Mouse (Mus musculus) CD4-positive, CD25-positive, alpha-beta regulatory T cell, adult 4 months (primary cell): ENCODE data around the gene Pcsk6. TPM values are rescaled to one million over a fixed set of nuclear protein-coding genes. Genes with fewer than 3 reads are reported as not detected.
A peak's percentile ranks its signal among the peaks of the same experiment; 100 is the strongest.

Experiments used
- ATAC-seq: one replicate; pipeline ENCODE4 v1.8.0; 2017
- polyA plus RNA-seq, 2 experiments: library from polyadenylated mRNA; unstranded; fragments of 100-300 nt; shearing (Covaris generic); gene quantifications; one replicate each; pipeline ENCODE4 v1.2.1; 2017

Gene Pcsk6
- polyA plus RNA-seq, 2 experiments from 2014 or later: not detected

DNA sequence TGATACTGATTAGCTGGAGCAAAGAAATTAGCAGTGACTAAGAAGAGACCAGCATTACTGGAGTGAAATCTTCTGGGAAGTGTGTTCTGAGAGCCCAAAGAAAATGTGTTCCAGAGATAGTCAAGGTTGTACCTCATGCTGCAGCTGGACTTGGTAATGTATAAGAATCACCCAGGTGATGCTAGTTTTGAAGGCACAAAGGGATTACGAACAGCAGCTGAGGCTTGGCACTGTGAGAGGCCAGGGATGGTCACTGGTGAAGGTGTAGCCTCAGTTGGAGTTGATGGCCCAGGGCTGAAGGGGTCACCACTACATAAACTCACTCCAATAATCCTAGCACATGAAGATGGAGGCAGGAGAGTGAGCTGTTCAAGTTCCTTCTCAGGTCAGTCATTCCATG lies 197.2 kb downstream of the Pcsk6 start, which contains the start of gene Snrpa1:
Snrpa1 (plus strand) TSS at position 301 of the 400 bp plus-strand sequence.
- ATAC-seq: no peak

- ATAC-seq: peak; percentile 92
Measured at GRCm38 (mm10) chr7:66060066-66060956, 198.8 kb downstream of the Pcsk6 start.

DNA sequence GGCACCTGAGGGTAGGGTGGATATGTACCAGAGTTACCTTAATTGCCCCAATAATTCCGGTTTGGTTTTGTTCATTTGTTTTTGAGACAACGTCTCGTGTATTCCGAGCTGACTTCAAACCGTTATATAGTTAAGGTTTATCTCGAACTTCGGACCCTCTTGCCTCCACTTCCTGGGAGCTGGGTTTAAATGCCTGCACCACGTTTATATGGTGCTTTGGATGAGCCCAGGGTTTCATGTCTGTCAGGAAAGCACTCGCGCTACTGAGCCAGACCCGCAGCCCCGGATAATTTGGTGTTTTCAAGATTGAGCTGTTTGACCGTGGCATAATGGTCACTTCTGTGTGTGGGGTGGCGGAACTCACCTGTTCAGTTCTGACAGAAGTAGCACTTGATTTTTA lies 199.5 kb downstream of the Pcsk6 start:
- ATAC-seq: no peak

DNA sequence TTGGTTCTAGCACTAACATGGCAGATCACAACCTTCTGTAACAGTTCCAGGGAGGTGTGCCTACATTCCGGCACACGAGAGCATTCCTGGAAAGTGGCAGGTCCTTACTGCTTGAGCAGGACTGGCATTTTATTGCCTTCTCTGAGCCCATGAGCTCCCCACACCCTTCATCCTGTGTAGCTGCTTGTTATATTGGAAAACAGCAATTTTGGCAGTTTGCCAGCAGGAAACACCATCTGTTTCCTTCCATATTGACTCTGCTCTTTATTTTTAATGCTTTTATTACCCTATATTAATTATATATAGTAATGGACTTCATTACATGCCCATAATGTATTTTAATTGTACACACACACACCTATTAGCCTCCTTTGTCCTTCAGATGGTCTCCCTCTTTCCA lies 214.9 kb downstream of the Pcsk6 start:
- no peak for ATAC-seq

DNA sequence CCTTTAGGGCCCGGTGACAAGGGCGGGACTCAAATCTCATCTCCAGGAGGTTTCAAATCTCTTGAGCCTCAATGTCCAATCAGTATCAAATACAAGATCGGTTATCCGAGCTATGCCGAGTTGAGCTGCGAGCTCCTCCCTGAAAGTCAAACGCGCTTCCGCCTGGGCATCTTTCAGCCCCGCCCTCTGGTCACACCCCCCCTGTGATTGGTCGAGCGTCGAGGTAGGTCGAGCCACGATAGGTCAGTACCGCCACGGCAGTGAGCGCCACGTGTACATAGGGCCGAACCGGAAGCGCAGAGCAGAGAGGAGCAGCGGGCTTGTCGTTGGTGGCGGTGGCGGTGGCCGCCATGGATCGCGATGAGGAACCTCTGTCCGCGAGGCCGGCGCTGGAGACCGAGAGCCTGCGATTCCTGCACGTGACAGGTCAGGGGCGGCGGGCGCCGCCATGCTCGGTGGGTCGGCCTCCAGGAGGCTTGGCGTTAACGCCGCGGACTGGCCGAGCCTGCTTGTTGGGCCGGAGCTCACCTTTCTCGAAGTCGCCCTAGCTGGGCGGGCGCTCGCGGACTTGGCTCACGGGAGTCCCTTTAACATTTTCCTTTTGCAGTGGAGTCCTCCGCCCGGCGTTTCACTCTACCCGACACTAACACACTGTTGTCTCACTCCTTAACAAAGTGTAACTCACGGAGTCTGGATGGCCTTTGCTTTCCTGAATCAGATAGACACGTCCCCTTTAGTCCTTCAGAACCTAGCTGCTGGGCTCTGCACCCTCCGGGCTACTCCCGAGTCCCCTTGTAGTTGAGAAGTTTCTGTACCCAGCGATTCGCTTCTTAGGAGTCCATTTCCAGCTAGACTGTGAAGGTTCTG lies 218.1 kb downstream of the Pcsk6 start, which contains the start of gene Selenos:
Selenos (plus strand) TSS at position 286 of the 867 bp plus-strand sequence.
- ATAC-seq: peak; percentile 99

GRCm38 (mm10) chr7:66080231-66080613 lies 218.7 kb downstream of the Pcsk6 start:
- ATAC-seq: no peak

DNA sequence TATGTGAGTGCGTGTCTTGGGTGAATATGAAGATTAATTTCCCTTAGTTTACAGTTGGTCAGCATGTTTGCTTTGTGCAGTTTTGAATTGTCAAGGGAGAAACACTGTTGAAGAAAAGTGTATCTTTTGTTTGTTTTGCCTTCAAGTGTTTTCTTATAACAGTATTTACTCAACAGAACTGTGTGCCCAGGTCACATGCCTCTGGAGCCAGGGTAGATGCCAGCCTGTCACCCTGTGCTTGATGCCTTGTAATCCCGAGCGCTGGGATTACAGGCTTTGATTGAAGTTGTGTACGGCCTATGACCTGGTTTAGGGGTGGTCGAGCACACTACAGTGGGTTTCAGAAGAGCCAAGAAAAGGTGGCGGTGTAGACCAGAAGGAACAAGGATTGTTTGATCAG lies 222.2 kb downstream of the Pcsk6 start:
- ATAC-seq: no peak

- no peak for ATAC-seq
Measured at GRCm38 (mm10) chr7:66084546-66084945, 223.0 kb downstream of the Pcsk6 start.

- ATAC-seq: no peak
Measured at GRCm38 (mm10) chr7:66087652-66088051, 226.1 kb downstream of the Pcsk6 start.

DNA sequence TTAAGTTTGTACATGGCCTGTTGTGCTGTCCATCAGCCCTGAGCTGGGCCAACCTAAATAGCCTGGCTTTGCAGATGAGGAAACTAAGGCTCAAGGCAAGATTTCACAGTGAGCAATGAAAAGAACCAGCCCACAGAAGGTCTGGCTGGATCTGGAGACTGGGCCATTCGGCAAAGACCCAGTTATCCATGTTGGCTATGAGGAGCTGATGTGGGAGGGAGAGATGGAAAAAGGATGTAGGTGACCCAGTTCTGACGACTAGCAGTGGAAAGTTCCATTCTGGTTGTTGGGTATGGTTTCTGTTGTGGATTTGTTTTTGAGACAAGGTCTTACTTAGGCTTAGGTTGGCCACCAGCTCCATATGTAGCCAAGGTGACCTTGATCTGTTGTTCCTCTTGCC lies 226.5 kb downstream of the Pcsk6 start:
- ATAC-seq: no peak

DNA sequence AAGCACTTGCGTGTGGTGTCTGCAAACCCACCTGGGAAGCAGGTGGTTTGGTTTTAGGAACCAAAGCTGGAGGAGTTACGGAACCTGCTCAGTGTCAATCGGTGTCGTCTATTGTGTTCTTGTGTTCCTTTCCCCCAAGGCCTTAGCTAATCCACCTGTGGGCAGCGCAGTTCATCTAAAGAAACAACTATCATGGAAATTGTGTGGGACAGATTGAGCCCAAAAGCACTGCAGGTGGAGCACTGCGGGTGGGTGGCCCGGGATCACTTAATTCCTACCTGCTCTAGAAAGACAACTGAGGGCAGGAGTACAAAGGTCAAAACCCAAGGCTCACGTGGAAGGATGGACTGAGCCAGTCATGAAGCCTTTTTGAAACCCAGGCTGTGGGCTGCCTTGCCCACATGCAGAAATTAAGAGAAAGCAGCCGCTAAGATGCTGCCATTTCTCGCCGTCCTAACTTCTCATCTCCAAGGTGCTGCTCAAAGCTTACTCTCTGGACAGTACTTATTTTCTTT lies 229.2 kb downstream of the Pcsk6 start:
- ATAC-seq: no peak

DNA sequence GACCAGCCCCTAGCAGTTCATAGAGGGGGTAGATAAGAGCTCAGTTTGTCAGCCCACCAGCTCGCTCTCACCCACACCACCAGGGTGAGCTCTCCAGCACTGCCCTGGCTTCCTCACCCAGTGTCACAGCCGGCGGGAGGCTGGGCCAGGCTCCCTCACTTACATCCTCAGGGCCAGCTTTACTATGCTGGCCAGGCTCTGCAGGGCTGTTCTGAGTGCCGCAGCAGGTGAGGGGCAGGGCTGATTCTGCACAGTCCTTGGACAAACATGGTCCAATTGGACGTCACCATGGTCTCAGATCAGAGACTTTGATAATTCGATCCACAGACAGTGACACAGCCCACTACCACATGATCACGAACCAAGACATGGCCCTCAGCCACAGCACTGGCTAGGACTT lies 230.0 kb downstream of the Pcsk6 start:
- ATAC-seq: no peak

- no peak for ATAC-seq
Measured at GRCm38 (mm10) chr7:66092656-66093055, 231.1 kb downstream of the Pcsk6 start.

DNA sequence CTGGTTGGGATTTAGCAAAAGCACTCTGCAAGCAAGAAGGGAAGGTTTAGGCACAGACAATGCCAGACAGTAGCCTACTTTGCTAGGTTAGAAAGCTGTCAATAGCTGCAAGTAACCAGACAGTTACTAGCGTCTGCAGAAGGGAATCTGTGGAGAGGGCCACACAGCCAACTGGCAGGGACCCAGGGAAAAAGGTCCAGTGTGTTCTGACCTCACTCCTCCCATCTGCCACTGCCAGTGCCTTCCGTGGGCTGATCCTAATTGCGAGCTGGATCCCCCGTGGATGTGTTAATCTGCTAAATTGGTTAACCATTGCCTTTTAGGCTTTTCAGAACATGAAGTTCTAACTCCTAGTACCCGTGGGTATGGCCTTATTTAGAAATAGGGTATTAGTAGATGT lies 232.6 kb downstream of the Pcsk6 start:
- no peak for ATAC-seq

- ATAC-seq: no peak
Measured at GRCm38 (mm10) chr7:66098803-66099202, 237.3 kb downstream of the Pcsk6 start.

Other genes starting within 250 kb of the Pcsk6 start
- 1 to 10 TPM; 1.6 to 2.3 TPM for gene Tarsl2, start 216.8 kb upstream of the Pcsk6 start, polyA plus RNA-seq
- gene Tm2d3, start 170.6 kb upstream of the Pcsk6 start, polyA plus RNA-seq: 100 to 1,000 TPM in 1 of 2 experiments, 10 to 100 TPM in 1; 95.8 to 117 TPM
- not detected for gene Gm45213, start 181.9 kb downstream of the Pcsk6 start, polyA plus RNA-seq
- 100 to 1,000 TPM; 120 to 121 TPM for gene Snrpa1, start 197.3 kb downstream of the Pcsk6 start, polyA plus RNA-seq
- gene Selenos, start 217.9 kb downstream of the Pcsk6 start, polyA plus RNA-seq: 100 to 1,000 TPM; 176 to 177 TPM
- gene Chsy1, start 247.8 kb downstream of the Pcsk6 start, polyA plus RNA-seq: 10 to 100 TPM in 1 of 2 experiments, 1 to 10 TPM in 1; 7.4 to 10.6 TPM